Mouse (Mus musculus): ENCODE results near the gene Cdk12. TPM values are rescaled to one million over a fixed set of nuclear protein-coding genes. Genes with fewer than 3 reads are reported as not detected.
A peak's percentile ranks its signal among the peaks of the same experiment; 100 is the strongest.

Cdk12 gene
- polyA plus RNA-seq, 1 experiment, result 26.2 TPM

- TF ChIP-seq CTCF (IDR thresholded peaks at IDR 0.05; ENCODE audit: borderline replicate concordance, extremely low read depth, insufficient read depth, insufficient read length), result no peak
- TF ChIP-seq POLR2A (IDR thresholded peaks at IDR 0.05; ENCODE audit: borderline replicate concordance, extremely low read depth, insufficient read depth, insufficient read length, poor library complexity, severe bottlenecking), result peak; percentile 69
- DNase-seq (ENCODE audit: low read depth), result peak; percentile 90
These were observed 91.5 kb downstream of the Cdk12 start for GRCm38 (mm10) chr11:98294188-98295012.

GRCm38 (mm10) chr11:98295013-98295585 lies 92.2 kb downstream of the Cdk12 start:
- no peak for TF ChIP-seq POLR2A (IDR thresholded peaks at IDR 0.05; ENCODE audit: borderline replicate concordance, extremely low read depth, insufficient read depth, insufficient read length, poor library complexity, severe bottlenecking)
- TF ChIP-seq CTCF (IDR thresholded peaks at IDR 0.05; ENCODE audit: borderline replicate concordance, extremely low read depth, insufficient read depth, insufficient read length), result no peak
- DNase-seq (ENCODE audit: low read depth), result no peak

GRCm38 (mm10) chr11:98296277-98296676 lies 93.4 kb downstream of the Cdk12 start:
- peak; percentile 94 for TF ChIP-seq CTCF (IDR thresholded peaks at IDR 0.05; ENCODE audit: borderline replicate concordance, extremely low read depth, insufficient read depth, insufficient read length)
- no peak for TF ChIP-seq POLR2A (IDR thresholded peaks at IDR 0.05; ENCODE audit: borderline replicate concordance, extremely low read depth, insufficient read depth, insufficient read length, poor library complexity, severe bottlenecking)
- peak; percentile 85 for DNase-seq (ENCODE audit: low read depth)

- no peak for DNase-seq (ENCODE audit: low read depth)
- TF ChIP-seq POLR2A (IDR thresholded peaks at IDR 0.05; ENCODE audit: borderline replicate concordance, extremely low read depth, insufficient read depth, insufficient read length, poor library complexity, severe bottlenecking) (no peak), CTCF (IDR thresholded peaks at IDR 0.05; ENCODE audit: borderline replicate concordance, extremely low read depth, insufficient read depth, insufficient read length) (no peak)
These were observed 94.1 kb downstream of the Cdk12 start for GRCm38 (mm10) chr11:98296916-98297315.

DNA sequence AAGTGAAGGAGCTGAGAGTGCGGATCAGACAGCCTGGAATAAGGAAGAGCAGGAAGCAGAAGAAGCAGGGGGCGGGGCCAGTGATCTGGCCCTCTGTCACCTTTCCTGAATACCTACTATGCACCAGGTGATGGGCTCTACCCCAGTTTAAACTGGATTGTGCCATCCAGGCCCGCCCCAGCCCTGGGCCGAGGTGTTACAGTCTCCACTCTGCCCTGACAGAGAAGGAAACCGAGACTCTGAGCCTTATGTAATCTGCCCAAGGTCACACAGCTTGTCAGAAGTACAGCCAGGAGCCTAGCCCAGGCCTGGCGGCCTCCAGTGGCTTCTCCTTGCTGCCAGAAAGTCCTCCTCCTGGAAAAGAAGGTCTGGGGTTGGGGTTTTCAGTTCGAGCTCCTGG lies 94.9 kb downstream of the Cdk12 start:
- DNase-seq (ENCODE audit: low read depth), result no peak
- TF ChIP-seq POLR2A (IDR thresholded peaks at IDR 0.05; ENCODE audit: borderline replicate concordance, extremely low read depth, insufficient read depth, insufficient read length, poor library complexity, severe bottlenecking) (no peak), CTCF (IDR thresholded peaks at IDR 0.05; ENCODE audit: borderline replicate concordance, extremely low read depth, insufficient read depth, insufficient read length) (no peak)

DNA sequence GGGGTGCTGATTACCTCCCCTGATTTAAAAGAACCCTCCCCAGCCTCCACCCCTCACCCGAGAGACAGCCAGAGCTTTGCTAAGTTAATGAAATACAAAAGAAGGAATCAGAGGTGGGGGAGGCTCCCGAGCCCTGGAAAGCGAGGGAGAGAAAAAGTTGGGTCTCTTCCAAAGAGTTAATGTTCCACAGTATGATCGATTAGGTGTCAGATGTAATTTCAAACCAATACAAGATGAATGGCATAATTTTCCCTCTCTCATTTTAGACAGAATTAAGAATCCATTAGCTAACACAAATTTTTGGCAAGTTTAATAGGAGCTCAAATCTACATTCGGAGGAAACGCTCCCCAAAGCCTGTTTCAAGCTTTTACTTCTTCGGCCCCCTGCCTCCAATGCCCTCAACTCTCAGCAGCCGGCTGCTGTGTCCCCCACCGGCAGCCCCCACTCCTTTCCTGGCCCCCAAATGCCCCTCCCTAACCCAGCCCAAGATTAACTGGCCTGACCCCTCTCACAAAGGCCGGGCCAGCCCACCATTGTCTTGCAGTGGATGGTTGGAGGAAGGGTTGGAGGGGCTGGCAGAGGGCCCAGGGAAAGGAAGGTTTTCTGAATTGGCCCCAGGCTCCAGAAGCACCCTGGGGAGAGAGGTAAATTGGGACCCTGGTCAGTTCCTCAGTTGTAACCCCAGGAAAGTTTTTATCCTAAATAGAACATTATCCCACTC lies 95.8 kb downstream of the Cdk12 start:
- DNase-seq (ENCODE audit: low read depth), result peak; percentile 75
- TF ChIP-seq POLR2A (IDR thresholded peaks at IDR 0.05; ENCODE audit: borderline replicate concordance, extremely low read depth, insufficient read depth, insufficient read length, poor library complexity, severe bottlenecking) (no peak), CTCF (IDR thresholded peaks at IDR 0.05; ENCODE audit: borderline replicate concordance, extremely low read depth, insufficient read depth, insufficient read length) (no peak)

- peak; percentile 69 for DNase-seq (ENCODE audit: low read depth)
- no peak for TF ChIP-seq CTCF (IDR thresholded peaks at IDR 0.05; ENCODE audit: borderline replicate concordance, extremely low read depth, insufficient read depth, insufficient read length)
- TF ChIP-seq POLR2A (IDR thresholded peaks at IDR 0.05; ENCODE audit: borderline replicate concordance, extremely low read depth, insufficient read depth, insufficient read length, poor library complexity, severe bottlenecking), result no peak
These were observed 111.0 kb downstream of the Cdk12 start for GRCm38 (mm10) chr11:98313790-98314323.

- TF ChIP-seq CTCF (IDR thresholded peaks at IDR 0.05; ENCODE audit: borderline replicate concordance, extremely low read depth, insufficient read depth, insufficient read length) (no peak), POLR2A (IDR thresholded peaks at IDR 0.05; ENCODE audit: borderline replicate concordance, extremely low read depth, insufficient read depth, insufficient read length, poor library complexity, severe bottlenecking) (no peak)
These were observed 114.6 kb downstream of the Cdk12 start for GRCm38 (mm10) chr11:98317479-98317878.

GRCm38 (mm10) chr11:98318421-98319116 lies 115.7 kb downstream of the Cdk12 start:
- peak; percentile 73 for DNase-seq (ENCODE audit: low read depth)
- TF ChIP-seq POLR2A (IDR thresholded peaks at IDR 0.05; ENCODE audit: borderline replicate concordance, extremely low read depth, insufficient read depth, insufficient read length, poor library complexity, severe bottlenecking) (no peak), CTCF (IDR thresholded peaks at IDR 0.05; ENCODE audit: borderline replicate concordance, extremely low read depth, insufficient read depth, insufficient read length) (no peak)

More at GRCm38 (mm10) chr11:98317479-98317878, 114.6 kb downstream of the Cdk12 start:
- no peak for DNase-seq (ENCODE audit: low read depth)

- peak; percentile 90 for DNase-seq (ENCODE audit: low read depth)
- TF ChIP-seq CTCF (IDR thresholded peaks at IDR 0.05; ENCODE audit: borderline replicate concordance, extremely low read depth, insufficient read depth, insufficient read length) (no peak), POLR2A (IDR thresholded peaks at IDR 0.05; ENCODE audit: borderline replicate concordance, extremely low read depth, insufficient read depth, insufficient read length, poor library complexity, severe bottlenecking) (no peak)
These were observed 116.3 kb downstream of the Cdk12 start for GRCm38 (mm10) chr11:98319120-98319519.
